Mouse (Mus musculus): ENCODE measurements around the gene Palm2. TPM values are rescaled to one million over a fixed set of nuclear protein-coding genes. Genes with fewer than 3 reads are reported as not detected.

Palm2 gene
- polyA plus RNA-seq, 1 experiment from 2014 or later, result 1.5 TPM

- no peak for ATAC-seq (ENCODE audit: low FRiP score, low TSS enrichment)
- H3K9ac ChIP-seq (ENCODE audit: low read length), result no peak overlapping the region
- no peaks in the 10 kb centered on the region for H3K36me3 ChIP-seq (ENCODE audit: control insufficient read depth, insufficient read depth, low read length)
- TF ChIP-seq CTCF (IDR thresholded peaks at IDR 0.05; ENCODE audit: low read depth) (no peak), EP300 (optimal IDR thresholded peaks at IDR 0.05) (no peak)
- DNase-seq (ENCODE audit: low spot score), result no peak
- no peaks in the 10 kb centered on the region for H3K27me3 ChIP-seq (ENCODE audit: control insufficient read depth, insufficient read depth, low read length)
- 84% methylated on average over 2 of the region's 2 CpGs for WGBS
- H3K9me3 ChIP-seq (ENCODE audit: control insufficient read depth, low read length), result no peaks in the 10 kb centered on the region
- no peak overlapping the region for H3K4me2 ChIP-seq (replicated peaks; ENCODE audit: low read depth)
- no peak overlapping the region for H3K27ac ChIP-seq (replicated peaks)
- no peaks in the 10 kb centered on the region for H3K4me1 ChIP-seq (replicated peaks; ENCODE audit: control insufficient read depth, insufficient read depth)
- H3K4me3 ChIP-seq (ENCODE audit: low read depth, low read length), result no peak overlapping the region
These were observed 190.8 kb downstream of the Palm2 start for GRCm38 (mm10) chr4:57624819-57625218.

GRCm38 (mm10) chr4:57625306-57625705 lies 191.3 kb downstream of the Palm2 start:
- no peak for TF ChIP-seq CTCF (IDR thresholded peaks at IDR 0.05; ENCODE audit: low read depth)
- TF ChIP-seq EP300 (optimal IDR thresholded peaks at IDR 0.05), result no peak

GRCm38 (mm10) chr4:57625756-57626155 lies 191.7 kb downstream of the Palm2 start:
- Histone ChIP-seq H3K9me3 (ENCODE audit: control insufficient read depth, low read length) (no peaks in the 10 kb centered on the region), H3K4me3 (ENCODE audit: low read depth, low read length) (no peak overlapping the region), H3K4me1 (replicated peaks; ENCODE audit: control insufficient read depth, insufficient read depth) (no peaks in the 10 kb centered on the region), H3K27ac (replicated peaks) (no peak overlapping the region), H3K4me2 (replicated peaks; ENCODE audit: low read depth) (no peak overlapping the region), H3K36me3 (ENCODE audit: control insufficient read depth, insufficient read depth, low read length) (no peaks in the 10 kb centered on the region), H3K9ac (ENCODE audit: low read length) (no peak overlapping the region), H3K27me3 (ENCODE audit: control insufficient read depth, insufficient read depth, low read length) (no peaks in the 10 kb centered on the region)
- ATAC-seq (ENCODE audit: low FRiP score, low TSS enrichment) (no peak), DNase-seq (ENCODE audit: low spot score) (no peak)
- WGBS, result 80% methylated on average over 1 of the region's 1 CpGs
- no peak for TF ChIP-seq EP300 (optimal IDR thresholded peaks at IDR 0.05)

More at GRCm38 (mm10) chr4:57625306-57625705, 191.3 kb downstream of the Palm2 start:
- Histone ChIP-seq H3K9ac (ENCODE audit: low read length) (no peak overlapping the region), H3K4me3 (ENCODE audit: low read depth, low read length) (no peak overlapping the region), H3K36me3 (ENCODE audit: control insufficient read depth, insufficient read depth, low read length) (no peaks in the 10 kb centered on the region), H3K27me3 (ENCODE audit: control insufficient read depth, insufficient read depth, low read length) (no peaks in the 10 kb centered on the region), H3K4me2 (replicated peaks; ENCODE audit: low read depth) (no peak overlapping the region), H3K9me3 (ENCODE audit: control insufficient read depth, low read length) (no peaks in the 10 kb centered on the region), H3K27ac (replicated peaks) (no peak overlapping the region), H3K4me1 (replicated peaks; ENCODE audit: control insufficient read depth, insufficient read depth) (no peaks in the 10 kb centered on the region)
- ATAC-seq (ENCODE audit: low FRiP score, low TSS enrichment) (no peak), DNase-seq (ENCODE audit: low spot score) (no peak)
- 82% methylated on average over 1 of the region's 1 CpGs for WGBS

- no peaks in the 10 kb centered on the region for H3K4me1 ChIP-seq (replicated peaks; ENCODE audit: control insufficient read depth, insufficient read depth)
- no peak overlapping the region for H3K27ac ChIP-seq (replicated peaks)
- no peaks in the 10 kb centered on the region for H3K36me3 ChIP-seq (ENCODE audit: control insufficient read depth, insufficient read depth, low read length)
- TF ChIP-seq CTCF (IDR thresholded peaks at IDR 0.05; ENCODE audit: low read depth) (no peak), EP300 (optimal IDR thresholded peaks at IDR 0.05) (no peak)
- H3K9me3 ChIP-seq (ENCODE audit: control insufficient read depth, low read length), result no peaks in the 10 kb centered on the region
- DNase-seq (ENCODE audit: low spot score) (no peak), ATAC-seq (ENCODE audit: low FRiP score, low TSS enrichment) (no peak)
- no peak overlapping the region for H3K4me3 ChIP-seq (ENCODE audit: low read depth, low read length)
- no peak overlapping the region for H3K4me2 ChIP-seq (replicated peaks; ENCODE audit: low read depth)
- 95% methylated on average over 5 of the region's 5 CpGs for WGBS
- H3K27me3 ChIP-seq (ENCODE audit: control insufficient read depth, insufficient read depth, low read length), result no peaks in the 10 kb centered on the region
- H3K9ac ChIP-seq (ENCODE audit: low read length), result no peak overlapping the region
These were observed 192.9 kb downstream of the Palm2 start for GRCm38 (mm10) chr4:57626921-57627320.

GRCm38 (mm10) chr4:57632386-57632785 lies 198.3 kb downstream of the Palm2 start:
- TF ChIP-seq EP300 (optimal IDR thresholded peaks at IDR 0.05) (no peak), CTCF (IDR thresholded peaks at IDR 0.05; ENCODE audit: low read depth) (no peak)

GRCm38 (mm10) chr4:57633052-57633451 lies 199.0 kb downstream of the Palm2 start:
- Histone ChIP-seq H3K4me2 (replicated peaks; ENCODE audit: low read depth) (no peak overlapping the region), H3K4me1 (replicated peaks; ENCODE audit: control insufficient read depth, insufficient read depth) (0 out of 2 replicates have a peak, but pooled peaks cover under 1% of the 10 kb centered on the region), H3K9ac (ENCODE audit: low read length) (no peak overlapping the region), H3K36me3 (ENCODE audit: control insufficient read depth, insufficient read depth, low read length) (no peaks in the 10 kb centered on the region), H3K4me3 (ENCODE audit: low read depth, low read length) (no peak overlapping the region), H3K27ac (replicated peaks) (no peak overlapping the region), H3K27me3 (ENCODE audit: control insufficient read depth, insufficient read depth, low read length) (no peaks in the 10 kb centered on the region), H3K9me3 (ENCODE audit: control insufficient read depth, low read length) (no peaks in the 10 kb centered on the region)
- DNase-seq (ENCODE audit: low spot score) (no peak), ATAC-seq (ENCODE audit: low FRiP score, low TSS enrichment) (no peak)
- no peak for TF ChIP-seq CTCF (IDR thresholded peaks at IDR 0.05; ENCODE audit: low read depth)
- no peak for TF ChIP-seq EP300 (optimal IDR thresholded peaks at IDR 0.05)
- 94% methylated on average over 7 of the region's 7 CpGs for WGBS

More at GRCm38 (mm10) chr4:57632386-57632785, 198.3 kb downstream of the Palm2 start:
- Histone ChIP-seq H3K27me3 (ENCODE audit: control insufficient read depth, insufficient read depth, low read length) (no peaks in the 10 kb centered on the region), H3K27ac (replicated peaks) (no peak overlapping the region), H3K36me3 (ENCODE audit: control insufficient read depth, insufficient read depth, low read length) (no peaks in the 10 kb centered on the region), H3K9ac (ENCODE audit: low read length) (no peak overlapping the region), H3K4me3 (ENCODE audit: low read depth, low read length) (no peak overlapping the region), H3K4me2 (replicated peaks; ENCODE audit: low read depth) (no peak overlapping the region), H3K9me3 (ENCODE audit: control insufficient read depth, low read length) (no peaks in the 10 kb centered on the region), H3K4me1 (replicated peaks; ENCODE audit: control insufficient read depth, insufficient read depth) (no peaks in the 10 kb centered on the region)
- ATAC-seq (ENCODE audit: low FRiP score, low TSS enrichment), result no peak
- WGBS, result 87% methylated on average over 5 of the region's 5 CpGs
- DNase-seq (ENCODE audit: low spot score), result no peak
